In the genomic region with DNA sequence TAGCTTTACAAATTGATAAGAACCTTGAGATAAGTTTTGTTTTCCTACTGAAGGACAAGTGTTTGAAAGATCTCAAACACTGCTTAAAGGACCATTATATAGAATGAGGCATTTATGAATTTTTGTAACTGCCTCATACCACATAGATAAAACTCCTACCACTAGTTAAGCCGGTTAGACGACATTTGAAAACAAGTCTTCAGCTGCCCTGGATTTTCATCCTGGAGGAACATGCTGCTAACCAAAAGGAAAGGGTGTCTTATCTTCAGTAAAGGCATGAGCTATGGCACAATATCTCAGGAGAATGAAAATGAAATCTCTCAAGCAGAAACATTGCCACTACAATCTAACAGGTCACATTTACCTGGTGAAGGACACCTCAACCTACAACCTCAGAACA, we compare ENCODE assay signal across 22 mouse cellular contexts.
"Had no signal": no experiment of that assay in that cellular context is flagged by ENCODE, and none has a peak within 500 bp of the region (broad histone marks: within the 10 kb centered on the region; RNA-seq: fewer than 3 reads in every experiment).

No protein-coding gene starts in this region.

- H3K9me3 ChIP-seq: kidney, embryonic 15.5 days; limb, embryonic 13.5 days; liver, embryonic 13.5 days; megakaryocyte, embryonic 14.5 days; midbrain, embryonic 10.5 days; midbrain, embryonic 13.5 days; neural tube, embryonic 13.5 days; stomach, embryonic 15.5 days had no signal

- H3K27ac ChIP-seq: kidney, embryonic 15.5 days; limb, embryonic 13.5 days; liver, embryonic 13.5 days; midbrain, embryonic 10.5 days; midbrain, embryonic 13.5 days; neural tube, embryonic 13.5 days; stomach, embryonic 15.5 days had no signal

- H3K4me3 ChIP-seq: kidney, embryonic 15.5 days; limb, embryonic 13.5 days; liver, embryonic 13.5 days; megakaryocyte, embryonic 14.5 days; midbrain, embryonic 10.5 days; midbrain, embryonic 13.5 days; myocyte; neural tube, embryonic 13.5 days; stomach, embryonic 15.5 days had no signal

- DNase-seq: kidney, adult 8-10 months; kidney, postnatal 10 days; kidney, postnatal 4 days; left cerebral cortex, postnatal 4 days; liver, embryonic 13.5 days; lung, postnatal 14 days; retina, postnatal 1 day; right cerebral cortex, postnatal 25 days; spleen, adult 18-20 months; thymus, adult 2 months; thymus, postnatal 14 days; thymus, postnatal 4 days had no signal

- H3K36me3 ChIP-seq: kidney, embryonic 15.5 days; limb, embryonic 13.5 days; liver, embryonic 13.5 days; midbrain, embryonic 10.5 days; midbrain, embryonic 13.5 days; neural tube, embryonic 13.5 days; stomach, embryonic 15.5 days had no signal

- H3K27me3 ChIP-seq: kidney, embryonic 15.5 days; limb, embryonic 13.5 days; megakaryocyte, embryonic 14.5 days; midbrain, embryonic 13.5 days; neural tube, embryonic 13.5 days; stomach, embryonic 15.5 days had no signal

- ATAC-seq: intestine, postnatal 0 days; midbrain, embryonic 13.5 days; midbrain, embryonic 16.5 days had no signal

- H3K4me2 ChIP-seq: kidney, embryonic 15.5 days; limb, embryonic 13.5 days; liver, embryonic 13.5 days; midbrain, embryonic 13.5 days; neural tube, embryonic 13.5 days; stomach, embryonic 15.5 days had no signal

- H3K9ac ChIP-seq: kidney, embryonic 15.5 days; limb, embryonic 13.5 days; liver, embryonic 13.5 days; midbrain, embryonic 13.5 days; neural tube, embryonic 13.5 days; stomach, embryonic 15.5 days had no signal
